ENCODE assay signal across 17 mouse cellular contexts in genomic region chr2:4154654-4155047, GRCm38 (mm10).
A peak's percentile ranks its signal among the peaks of the same experiment; 100 is the strongest.
DNase-seq lines count a peak whose midpoint lies in the region; ATAC-seq and TF ChIP-seq lines count a peak whose summit lies in the region.
"Had no signal": no experiment of that assay in that cellular context is flagged by ENCODE, and none has a peak within 500 bp of the region (broad histone marks: within the 10 kb centered on the region; RNA-seq: fewer than 3 reads in every experiment).

No protein-coding gene starts in this region.

- H3K36me3 ChIP-seq in forebrain, embryonic 12.5 days (replicated peaks): no peaks in the 10 kb centered on the region
- H3K36me3 ChIP-seq in hindbrain, embryonic 15.5 days: no peaks in the 10 kb centered on the region
- no peaks in the 10 kb centered on the region for H3K36me3 ChIP-seq in midbrain, postnatal 0 days (ENCODE audit: insufficient read depth, low read length)
- H3K36me3 ChIP-seq: liver, embryonic 15.5 days had no signal

- no peak overlapping the region for H3K9ac ChIP-seq in forebrain, embryonic 12.5 days
- peak overlapping the region; percentile 64 for H3K9ac ChIP-seq in hindbrain, embryonic 15.5 days
- H3K9ac ChIP-seq in midbrain, postnatal 0 days (replicated peaks; ENCODE audit: low read length, poor library complexity, severe bottlenecking): 0 out of 2 replicates have a peak overlapping the region, but pooled peaks have one; percentile 34
- H3K9ac ChIP-seq: liver, embryonic 15.5 days had no signal

- DNase-seq in layer of hippocampus, adult 2 months (ENCODE audit: low spot score in 2 of 2): no peak
- no peak for DNase-seq in layer of hippocampus, postnatal 25 days (ENCODE audit: extremely low spot score in 1 of 2, low spot score in 1 of 2)
- DNase-seq in midbrain, postnatal 0 days (ENCODE audit: low spot score): no peak
- no peak for DNase-seq in kidney, adult 8-10 months
- DNase-seq in right cerebral cortex, postnatal 14 days: no peak
- DNase-seq in retina, postnatal 1 day: no peak
- DNase-seq: adrenal gland, postnatal 36 days; B cell, adult 2 months; heart, adult 18-20 months; heart, postnatal 14 days; kidney, adult 18-20 months; right cerebral cortex, adult 18-20 months; thymus, adult 2 months had no signal

- peak overlapping the region; percentile 90 for H3K27ac ChIP-seq in layer of hippocampus, adult 2 months
- peak overlapping the region; percentile 51; the same call in 1 of the 2 replicates for H3K27ac ChIP-seq in forebrain, embryonic 12.5 days
- peak overlapping the region; percentile 91 for H3K27ac ChIP-seq in hindbrain, embryonic 15.5 days (replicated peaks)
- peak overlapping the region; percentile 82; the same call in 1 of the 2 replicates for H3K27ac ChIP-seq in midbrain, postnatal 0 days (ENCODE audit: low read depth, low read length)
- H3K27ac ChIP-seq: liver, embryonic 15.5 days; macrophage had no signal

- peak overlapping the region; percentile 63 for H3K4me3 ChIP-seq in layer of hippocampus, adult 2 months
- H3K4me3 ChIP-seq in forebrain, embryonic 12.5 days (replicated peaks): no peak overlapping the region
- peak overlapping the region; percentile 51 for H3K4me3 ChIP-seq in hindbrain, embryonic 15.5 days
- H3K4me3 ChIP-seq in midbrain, postnatal 0 days (ENCODE audit: low read depth, low read length): peak overlapping the region; percentile 44
- H3K4me3 ChIP-seq: liver, embryonic 15.5 days had no signal

- ATAC-seq in forebrain, embryonic 12.5 days (ENCODE audit: low FRiP score): no peak
- ATAC-seq in hindbrain, embryonic 15.5 days (ENCODE audit: low FRiP score, low read depth): no peak
- no peak for ATAC-seq in midbrain, postnatal 0 days (ENCODE audit: low FRiP score)

- WGBS in forebrain, embryonic 12.5 days: 87% methylated on average over 4 of the region's 4 CpGs
- WGBS in hindbrain, embryonic 15.5 days: 61% methylated on average over 4 of the region's 4 CpGs
- WGBS in midbrain, postnatal 0 days: 52% methylated on average over 4 of the region's 4 CpGs

- H3K4me2 ChIP-seq in forebrain, embryonic 12.5 days: peak overlapping the region; percentile 73
- peak overlapping the region; percentile 73 for H3K4me2 ChIP-seq in hindbrain, embryonic 15.5 days
- H3K4me2 ChIP-seq in midbrain, postnatal 0 days (ENCODE audit: low read depth, low read length, poor library complexity, severe bottlenecking): peak overlapping the region; percentile 67
- H3K4me2 ChIP-seq: liver, embryonic 15.5 days had no signal

- H3K27me3 ChIP-seq in forebrain, embryonic 12.5 days: peaks cover 12% of the 10 kb centered on the region
- no peaks in the 10 kb centered on the region for H3K27me3 ChIP-seq in hindbrain, embryonic 15.5 days
- H3K27me3 ChIP-seq in midbrain, postnatal 0 days (ENCODE audit: insufficient read depth, low read length): no peaks in the 10 kb centered on the region

- no peaks in the 10 kb centered on the region for H3K9me3 ChIP-seq in forebrain, embryonic 12.5 days
- no peaks in the 10 kb centered on the region for H3K9me3 ChIP-seq in hindbrain, embryonic 15.5 days
- no peaks in the 10 kb centered on the region for H3K9me3 ChIP-seq in midbrain, postnatal 0 days (ENCODE audit: low read length)
- H3K9me3 ChIP-seq: liver, embryonic 15.5 days had no signal

- peaks cover 42% of the 10 kb centered on the region for H3K4me1 ChIP-seq in forebrain, embryonic 12.5 days
- peaks cover 43% of the 10 kb centered on the region for H3K4me1 ChIP-seq in hindbrain, embryonic 15.5 days (replicated peaks)
- H3K4me1 ChIP-seq in midbrain, postnatal 0 days (ENCODE audit: insufficient read depth, low read length): peaks cover 5% of the 10 kb centered on the region
- H3K4me1 ChIP-seq: liver, embryonic 15.5 days had no signal

- no peak for TF ChIP-seq CTCF in layer of hippocampus, adult 2 months (conservative IDR thresholded peaks at IDR 0.05)
- TF ChIP-seq CTCF in midbrain, postnatal 0 days (IDR thresholded peaks at IDR 0.05): no peak
